Mouse (Mus musculus): ENCODE results near the gene Rpl38. TPM values are rescaled to one million over a fixed set of nuclear protein-coding genes. Genes with fewer than 3 reads are reported as not detected.

Gene Rpl38
- polyA plus RNA-seq, 1 experiment = 417 TPM

GRCm38 (mm10) chr11:114711861-114712260 is 43.5 kb downstream of the Rpl38 start:
- Histone ChIP-seq H3K27me3 (replicated peaks) (peaks cover 49% of the 10 kb centered on the region), H3K4me3 (replicated peaks) (no peak overlapping the region), H3K36me3 (replicated peaks; ENCODE audit: low read length) (no peaks in the 10 kb centered on the region), H3K4me1 (no peaks in the 10 kb centered on the region), H3K9me3 (0 out of 2 replicates have a peak, but pooled peaks cover 5% of the 10 kb centered on the region)
- TF ChIP-seq GATA1 (IDR thresholded peaks at IDR 0.05; ENCODE audit: borderline replicate concordance, low read length) = no peak

- Histone ChIP-seq H3K9me3 (no peaks in the 10 kb centered on the region), H3K4me1 (no peaks in the 10 kb centered on the region), H3K36me3 (replicated peaks; ENCODE audit: low read length) (no peaks in the 10 kb centered on the region), H3K27me3 (replicated peaks) (peaks cover 42% of the 10 kb centered on the region), H3K4me3 (replicated peaks) (no peak overlapping the region)
- TF ChIP-seq FLI1 (IDR thresholded peaks at IDR 0.05; ENCODE audit: low read length) (no peak), GATA1 (IDR thresholded peaks at IDR 0.05; ENCODE audit: borderline replicate concordance, low read length) (no peak)
Measured at GRCm38 (mm10) chr11:114714526-114714925, 46.2 kb downstream of the Rpl38 start.

GRCm38 (mm10) chr11:114715531-114715930 is 47.2 kb downstream of the Rpl38 start:
- H3K9me3 ChIP-seq = no peaks in the 10 kb centered on the region
- no peaks in the 10 kb centered on the region for H3K4me1 ChIP-seq
- H3K27me3 ChIP-seq (replicated peaks) = peaks cover 42% of the 10 kb centered on the region
- no peak overlapping the region for H3K4me3 ChIP-seq (replicated peaks)
- H3K36me3 ChIP-seq (replicated peaks; ENCODE audit: low read length) = no peaks in the 10 kb centered on the region
- TF ChIP-seq FLI1 (IDR thresholded peaks at IDR 0.05; ENCODE audit: low read length) = no peak
- TF ChIP-seq GATA1 (IDR thresholded peaks at IDR 0.05; ENCODE audit: borderline replicate concordance, low read length) = no peak

GRCm38 (mm10) chr11:114720535-114720934 is 52.2 kb downstream of the Rpl38 start:
- TF ChIP-seq GATA1 (IDR thresholded peaks at IDR 0.05; ENCODE audit: borderline replicate concordance, low read length) (no peak), FLI1 (IDR thresholded peaks at IDR 0.05; ENCODE audit: low read length) (no peak)
- Histone ChIP-seq H3K4me3 (replicated peaks) (no peak overlapping the region), H3K36me3 (replicated peaks; ENCODE audit: low read length) (no peaks in the 10 kb centered on the region), H3K27me3 (replicated peaks) (peaks cover 59% of the 10 kb centered on the region), H3K4me1 (peaks cover 4% of the 10 kb centered on the region; the same call in 1 of the 2 replicates), H3K9me3 (peaks cover 7% of the 10 kb centered on the region)

Other genes starting within 250 kb of the Rpl38 start
- 2.7 and 5.8 TPM in 2 replicates for gene Ttyh2, start 6.9 kb downstream of the Rpl38 start, polyA plus RNA-seq (2012; ENCODE audit: insufficient read depth, low replicate concordance)
- 7.0 TPM in 1 of 2 replicates, not detected in the other for gene Dnaic2, start 58.9 kb downstream of the Rpl38 start, polyA plus RNA-seq (2012; ENCODE audit: insufficient read depth, low replicate concordance)
- 2.7 and 4.2 TPM in 2 replicates for gene Kif19a, start 96.9 kb downstream of the Rpl38 start, polyA plus RNA-seq (2012; ENCODE audit: insufficient read depth, low replicate concordance)
- 0.04 TPM in 1 of 2 replicates, not detected in the other for gene Btbd17, start 127.4 kb downstream of the Rpl38 start, polyA plus RNA-seq (2012; ENCODE audit: insufficient read depth, low replicate concordance)
- not detected in 2 replicates for gene Gpr142, start 130.4 kb downstream of the Rpl38 start, polyA plus RNA-seq (2012; ENCODE audit: insufficient read depth, low replicate concordance)
- gene Gprc5c, start 182.6 kb downstream of the Rpl38 start, polyA plus RNA-seq (2012; ENCODE audit: insufficient read depth, low replicate concordance) = 3.2 and 4.8 TPM in 2 replicates
- gene Cd300a, start 221.5 kb downstream of the Rpl38 start, polyA plus RNA-seq (2012; ENCODE audit: insufficient read depth, low replicate concordance) = 3.4 and 3.6 TPM in 2 replicates

Data from megakaryocyte, embryonic 14.5 days (primary cell).